Mouse (Mus musculus) embryonic stem cell, embryonic (primary cell): ENCODE measurements around the gene Eapp.
"Not testable (repeated sequence)": the region's sequence is repeated elsewhere in the genome, so short reads cannot be mapped to it uniquely, and the experiment has no call there.

ENCODE experiments used
- CTCF ChIA-PET, 4 experiments: fragments of 300-600 bp in 2 of 4; fragments of 350-600 bp in 2 of 4; sonication (Branson Sonifier 250); formaldehyde crosslinking; loops; one replicate each; lab custom pipeline; 2022; ENCODE audit warnings: inconsistent platforms in 2 of 4; lab: Charles Lee
- POLR2A ChIA-PET, 4 experiments: fragments of 300-600 bp in 2 of 4; fragments of 350-600 bp in 2 of 4; sonication (Branson Sonifier 250); formaldehyde crosslinking; loops; one replicate each; lab custom pipeline; 2022; ENCODE audit warnings: antibody characterized with exemption in 4 of 4, inconsistent platforms in 1 of 4; lab: Charles Lee

Eapp gene

GRCm38 (mm10) chr12:54696242-54697002 lies 725 bp upstream of the Eapp start:
- ChIA-PET CTCF (interaction anchor here in 3 of 4 experiments (0.6 to 1.0 kb wide), 4 partner anchors 21 to 267 kb away, joined by 3 to 4 read pairs (median 3); no protein-coding TSS in a partner anchor), POLR2A (interaction anchor here (0.5 to 5.6 kb wide), 81 partner anchors 9 to 1845 kb away, joined by 3 to 53 read pairs (median 4); partner anchors contain the start of genes Sptssa (in 3 of the 4), Brms1l (in 1 of the 4), Cfl2 (in 1 of the 4) and Egln3 (in 1 of the 4))

- CTCF ChIA-PET = no interaction called here
- POLR2A ChIA-PET = interaction anchor here in 3 of 4 experiments (0.5 to 5.6 kb wide), 33 partner anchors 8 to 676 kb away, joined by 3 to 53 read pairs (median 4); partner anchors contain the start of genes Sptssa (in 3 of the 3) and Egln3 (in 1 of the 3)
These were observed 718 bp downstream of the Eapp start for GRCm38 (mm10) chr12:54694847-54695510.

GRCm38 (mm10) chr12:54689082-54689481 lies 6.6 kb downstream of the Eapp start:
- ChIA-PET CTCF (no interaction called here), POLR2A (interaction anchor here in 1 of 4 experiments (0.8 kb wide), 1 partner anchor 34 kb away, joined by 3 read pairs; no protein-coding TSS in a partner anchor)

GRCm38 (mm10) chr12:54683182-54683581 lies 12.5 kb downstream of the Eapp start:
- ChIA-PET CTCF (interaction anchor here in 2 of 4 experiments (0.5 to 1.1 kb wide), 6 partner anchors 9 to 521 kb away, joined by 3 to 6 read pairs (median 4); no protein-coding TSS in a partner anchor), POLR2A (interaction anchor here in 3 of 4 experiments (0.6 to 1.2 kb wide), 6 partner anchors 12 to 37 kb away, joined by 3 to 8 read pairs (median 4); partner anchors contain the start of gene Eapp (in 2 of the 3))

- POLR2A ChIA-PET = interaction anchor here in 3 of 4 experiments (0.6 to 5.2 kb wide), 12 partner anchors 9 to 710 kb away, joined by 3 to 43 read pairs (median 4); partner anchors contain the start of genes Eapp (in 3 of the 3) and Sptssa (in 3 of the 3)
- CTCF ChIA-PET = interaction anchor here in 1 of 4 experiments (0.6 kb wide), 1 partner anchor 1118 kb away, joined by 3 read pairs; no protein-coding TSS in a partner anchor
These were observed 19.0 kb downstream of the Eapp start for GRCm38 (mm10) chr12:54676709-54677108.

- ChIA-PET CTCF (interaction anchor here (0.5 to 1.0 kb wide), 5 partner anchors 19 to 21 kb away, joined by 3 to 4 read pairs (median 3); partner anchors contain the start of genes Eapp (in 2 of the 4) and Sptssa (in 1 of the 4)), POLR2A (interaction anchor here in 2 of 4 experiments (0.6 to 7.7 kb wide), 4 partner anchors 18 to 31 kb away, joined by 3 to 41 read pairs (median 7); partner anchors contain the start of genes Sptssa (in 2 of the 2) and Eapp (in 1 of the 2))
These were observed 20.3 kb downstream of the Eapp start for GRCm38 (mm10) chr12:54675396-54675795.

- ChIA-PET POLR2A (interaction anchor here in 3 of 4 experiments (0.6 to 7.7 kb wide), 11 partner anchors 9 to 267 kb away, joined by 3 to 41 read pairs (median 4); partner anchors contain the start of genes Eapp (in 1 of the 3) and Sptssa (in 1 of the 3)), CTCF (interaction anchor here in 2 of 4 experiments (0.6 to 1.0 kb wide), 3 partner anchors 12 to 52 kb away, joined by 3 to 20 read pairs (median 6); no protein-coding TSS in a partner anchor)
These were observed 24.4 kb downstream of the Eapp start for GRCm38 (mm10) chr12:54671262-54671661.

- CTCF ChIA-PET = interaction anchor here in 1 of 4 experiments (0.5 kb wide), 1 partner anchor 10 kb away, joined by 5 read pairs; no protein-coding TSS in a partner anchor
- POLR2A ChIA-PET = interaction anchor here in 2 of 4 experiments (1.1 to 7.7 kb wide), 4 partner anchors 9 to 27 kb away, joined by 3 to 41 read pairs (median 6); partner anchors contain the start of genes Sptssa (in 2 of the 2) and Eapp (in 1 of the 2)
These were observed 27.6 kb downstream of the Eapp start for GRCm38 (mm10) chr12:54668141-54668540.

- CTCF ChIA-PET = no interaction called here
- POLR2A ChIA-PET = interaction anchor here in 1 of 4 experiments (2.4 kb wide), 1 partner anchor 9 kb away, joined by 11 read pairs; the partner anchor contains the start of gene Sptssa
These were observed 30.2 kb downstream of the Eapp start for GRCm38 (mm10) chr12:54665526-54665925.

GRCm38 (mm10) chr12:54661470-54661869 lies 34.2 kb downstream of the Eapp start:
- POLR2A ChIA-PET, CTCF ChIA-PET: not testable (repeated sequence)

- CTCF ChIA-PET = interaction anchor here in 1 of 4 experiments (0.6 kb wide), 1 partner anchor 15 kb away, joined by 4 read pairs; no protein-coding TSS in a partner anchor
- POLR2A ChIA-PET = no interaction called here
These were observed 35.8 kb downstream of the Eapp start for GRCm38 (mm10) chr12:54659901-54660300.

GRCm38 (mm10) chr12:54658425-54659092 lies 37.1 kb downstream of the Eapp start:
- POLR2A ChIA-PET = interaction anchor here in 3 of 4 experiments (0.7 to 5.8 kb wide), 7 partner anchors 8 to 216 kb away, joined by 3 to 53 read pairs (median 11); partner anchors contain the start of gene Eapp (in 2 of the 3)

GRCm38 (mm10) chr12:54657951-54658350 lies 37.7 kb downstream of the Eapp start:
- ChIA-PET POLR2A (interaction anchor here in 3 of 4 experiments (0.6 to 5.8 kb wide), 10 partner anchors 8 to 217 kb away, joined by 3 to 53 read pairs (median 10); partner anchors contain the start of gene Eapp (in 3 of the 3)), CTCF (no interaction called here)

More at GRCm38 (mm10) chr12:54658425-54659092, 37.1 kb downstream of the Eapp start:
- CTCF ChIA-PET = no interaction called here

- ChIA-PET CTCF (interaction anchor here in 1 of 4 experiments (1.0 to 1.1 kb wide), 2 partner anchors 12 to 18 kb away, joined by 3 to 4 read pairs; no protein-coding TSS in a partner anchor), POLR2A (interaction anchor here in 3 of 4 experiments (0.5 to 5.8 kb wide), 24 partner anchors 9 to 375 kb away, joined by 3 to 53 read pairs (median 4); partner anchors contain the start of gene Eapp (in 3 of the 3))
These were observed 38.5 kb downstream of the Eapp start for GRCm38 (mm10) chr12:54657226-54657625.

- ChIA-PET POLR2A (interaction anchor here (0.5 to 5.8 kb wide), 32 partner anchors 9 to 455 kb away, joined by 3 to 53 read pairs (median 4); partner anchors contain the start of gene Eapp (in 3 of the 4)), CTCF (interaction anchor here in 2 of 4 experiments (0.9 to 1.1 kb wide), 3 partner anchors 11 to 19 kb away, joined by 3 to 4 read pairs (median 3); no protein-coding TSS in a partner anchor)
These were observed 39.1 kb downstream of the Eapp start, which contains the start of gene Sptssa for GRCm38 (mm10) chr12:54656396-54657171. Gene Sptssa, minus strand, starts transcription at chr12:54656573.

- POLR2A ChIA-PET = interaction anchor here (0.6 to 5.8 kb wide), 30 partner anchors 9 to 455 kb away, joined by 3 to 53 read pairs (median 5); partner anchors contain the start of gene Eapp (in 3 of the 4)
- CTCF ChIA-PET = interaction anchor here in 3 of 4 experiments (0.6 to 1.1 kb wide), 4 partner anchors 11 to 149 kb away, joined by 3 to 4 read pairs (median 3); no protein-coding TSS in a partner anchor
These were observed 39.7 kb downstream of the Eapp start for GRCm38 (mm10) chr12:54656039-54656395.
